Mouse (Mus musculus) liver, embryonic 16.5 days (tissue): ENCODE results near the gene Rnasek. TPM values are rescaled to one million over a fixed set of nuclear protein-coding genes. Genes with fewer than 3 reads are reported as not detected.

Source experiments
- ATAC-seq: fragments of 200-750 bp; cut with Nextera tagmentation; 2 replicates; pipeline ENCODE4 v1.8.0; 2017; ENCODE audit warnings: low read depth, mild to moderate bottlenecking, moderate number of reproducible peaks, moderate library complexity
- H3K27ac ChIP-seq: fragments of 300-500 bp; sonication (generic); 2 replicates; pipeline ENCODE4 v1.5.1; 2014; ENCODE audit warnings: mild to moderate bottlenecking, low read length
- H3K27me3 ChIP-seq: fragments of 300-500 bp; sonication (generic); 2 replicates; pipeline ENCODE4 v1.6.1; 2014; ENCODE audit warnings: low read depth, low read length, mixed read lengths; ENCODE audit not compliant: control insufficient read depth, insufficient read depth
- H3K36me3 ChIP-seq: fragments of 300-500 bp; sonication (generic); 2 replicates; pipeline ENCODE4 v1.6.1; 2014; ENCODE audit warnings: mild to moderate bottlenecking; ENCODE audit not compliant: control insufficient read depth, insufficient read depth
- H3K4me1 ChIP-seq: fragments of 300-500 bp; sonication (generic); 2 replicates; pipeline ENCODE4 v1.6.1; 2014; ENCODE audit warnings: low read depth, low read length, mixed read lengths; ENCODE audit not compliant: control insufficient read depth
- H3K4me2 ChIP-seq: fragments of 300-500 bp; sonication (generic); 2 replicates; pipeline ENCODE4 v1.6.1; 2014; ENCODE audit warnings: low read depth, low read length, mixed read lengths
- H3K4me3 ChIP-seq: fragments of 300-500 bp; sonication (generic); 2 replicates; pipeline ENCODE4 v1.5.1; 2014; ENCODE audit warnings: low read depth, mild to moderate bottlenecking, low read length
- H3K9ac ChIP-seq: fragments of 300-500 bp; sonication (generic); 2 replicates; pipeline ENCODE4 v1.6.1; 2014; ENCODE audit warnings: low read depth, low read length
- H3K9me3 ChIP-seq: fragments of 300-500 bp; sonication (generic); replicated peaks from 2 replicates; pipeline ENCODE4 v1.6.1; 2016; ENCODE audit warnings: low read length; ENCODE audit not compliant: control insufficient read depth
- WGBS: fragments of 180-500 bp; shearing (Covaris S2); extraction: QIAGEN DNeasy Blood & Tissue Kit; methylation state at CpG from one replicate; pipeline ENCODE4 v1.1.7; 2014; ENCODE audit not compliant: insufficient replicate concordance; 5-methylcytosine and 5-hydroxymethylcytosine counted together
- polyA plus RNA-seq: library from polyadenylated mRNA; unstranded; fragments of >200 nt; fragmentation: Nextera tagmentation; extraction: Ambion mirVana; gene quantifications from 2 replicates; pipeline ENCODE4 v1.2.1, GENCODE M21; 2015

The Rnasek gene
- polyA plus RNA-seq, 1 experiment from 2014 or later, result 159 TPM

DNA sequence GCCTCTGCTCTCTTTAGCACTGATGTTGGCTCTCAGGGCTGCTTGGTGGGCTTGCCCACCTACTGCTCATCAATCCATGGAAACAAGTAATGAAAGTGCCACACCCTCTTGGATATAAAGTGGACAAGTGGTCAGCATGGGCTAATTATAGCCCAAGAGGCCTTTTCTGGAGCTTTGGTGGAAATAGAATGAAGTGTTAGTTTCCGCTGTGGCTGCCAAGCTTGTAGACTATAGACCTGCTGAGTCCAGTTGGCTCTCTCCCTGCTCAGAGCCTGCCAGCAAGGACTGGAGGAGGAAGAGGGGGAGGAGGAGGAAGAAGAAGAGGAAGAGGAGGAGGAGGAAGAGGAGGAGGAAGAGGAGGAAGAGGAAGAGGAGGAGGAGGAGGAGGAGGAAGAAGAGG is 26.8 kb upstream of the Rnasek start:
- Histone ChIP-seq H3K27ac (no peak overlapping the region), H3K27me3 (no peaks in the 10 kb centered on the region), H3K36me3 (no peaks in the 10 kb centered on the region), H3K4me1 (no peaks in the 10 kb centered on the region), H3K9me3 (no peaks in the 10 kb centered on the region), H3K9ac (no peak overlapping the region), H3K4me3 (no peak overlapping the region), H3K4me2 (no peak overlapping the region)
- ATAC-seq, result no peak
- WGBS, result 69% methylated on average over 1 of the region's 1 CpGs

DNA sequence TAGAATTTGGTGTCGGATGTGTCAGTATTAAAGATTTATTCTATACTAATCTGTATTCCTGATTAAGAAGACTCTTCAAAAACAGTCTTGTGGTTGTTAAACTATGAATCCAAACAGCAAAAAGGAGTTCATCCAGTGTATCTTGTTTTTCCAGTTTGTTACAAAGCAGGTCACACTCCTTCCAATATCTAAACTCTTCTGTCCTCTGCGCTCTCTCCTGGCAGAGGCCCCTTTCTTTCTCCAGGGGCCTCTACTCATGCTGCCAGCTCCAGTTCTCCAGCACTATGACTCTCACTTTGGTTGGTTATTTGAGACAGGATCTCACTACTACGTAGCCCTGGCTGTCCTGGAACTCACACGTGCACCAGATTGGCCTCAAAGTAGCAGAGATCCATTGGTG is 26.2 kb upstream of the Rnasek start:
- Histone ChIP-seq H3K9ac (no peak overlapping the region), H3K36me3 (no peaks in the 10 kb centered on the region), H3K4me2 (no peak overlapping the region), H3K4me3 (no peak overlapping the region), H3K9me3 (no peaks in the 10 kb centered on the region), H3K27ac (no peak overlapping the region), H3K27me3 (no peaks in the 10 kb centered on the region), H3K4me1 (no peaks in the 10 kb centered on the region)
- no peak for ATAC-seq
- 63% methylated on average over 4 of the region's 4 CpGs for WGBS

DNA sequence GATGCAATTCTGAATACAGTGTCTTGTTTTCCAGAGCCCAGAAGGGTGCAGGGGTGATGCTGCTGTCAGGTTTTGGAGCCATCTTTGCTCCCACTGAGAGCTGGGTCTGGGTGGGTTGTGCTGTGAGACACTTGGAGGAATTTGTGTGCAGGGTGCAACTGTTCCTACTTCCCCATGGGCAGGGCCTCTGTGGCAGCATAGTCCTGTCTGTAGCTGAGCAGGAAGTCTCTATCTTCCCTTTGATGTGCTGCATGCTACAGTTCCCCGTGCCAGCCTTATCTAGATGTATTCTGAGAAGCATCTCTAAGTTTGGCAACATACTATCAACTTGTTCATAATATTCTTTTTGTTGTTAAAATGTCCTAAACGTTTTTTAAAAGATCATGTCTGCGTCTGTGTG is 25.6 kb upstream of the Rnasek start:
- Histone ChIP-seq H3K27ac (no peak overlapping the region), H3K27me3 (no peaks in the 10 kb centered on the region), H3K4me3 (no peak overlapping the region), H3K4me2 (no peak overlapping the region), H3K9ac (no peak overlapping the region), H3K36me3 (no peaks in the 10 kb centered on the region), H3K9me3 (no peaks in the 10 kb centered on the region), H3K4me1 (no peaks in the 10 kb centered on the region)
- ATAC-seq, result no peak
- 28% methylated on average over 3 of the region's 3 CpGs for WGBS

DNA sequence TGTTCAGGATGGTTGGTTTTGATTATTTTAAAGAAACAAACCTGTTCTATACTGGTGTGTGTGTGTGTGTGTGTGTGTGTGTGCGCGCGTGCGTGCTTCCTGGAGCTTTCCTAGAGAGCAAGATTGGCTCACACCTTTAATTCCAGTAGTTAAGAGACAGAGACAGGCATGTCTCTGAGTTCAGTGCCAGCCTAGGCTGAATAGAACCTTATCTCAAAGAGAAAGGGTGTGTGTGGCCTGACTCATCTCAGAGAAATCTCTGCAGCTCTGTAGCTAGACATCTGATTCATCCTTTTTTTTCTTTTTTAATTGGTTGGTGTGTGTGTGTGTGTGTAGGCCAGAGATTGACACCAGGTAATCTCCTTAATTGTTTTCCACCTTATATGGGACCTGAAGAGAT is 19.4 kb upstream of the Rnasek start:
- Histone ChIP-seq H3K36me3 (no peaks in the 10 kb centered on the region), H3K27me3 (peaks cover 19% of the 10 kb centered on the region), H3K4me3 (no peak overlapping the region), H3K27ac (no peak overlapping the region), H3K4me1 (no peaks in the 10 kb centered on the region), H3K9ac (no peak overlapping the region), H3K4me2 (no peak overlapping the region), H3K9me3 (no peaks in the 10 kb centered on the region)
- no peak for ATAC-seq
- WGBS, result 81% methylated on average over 4 of the region's 4 CpGs

DNA sequence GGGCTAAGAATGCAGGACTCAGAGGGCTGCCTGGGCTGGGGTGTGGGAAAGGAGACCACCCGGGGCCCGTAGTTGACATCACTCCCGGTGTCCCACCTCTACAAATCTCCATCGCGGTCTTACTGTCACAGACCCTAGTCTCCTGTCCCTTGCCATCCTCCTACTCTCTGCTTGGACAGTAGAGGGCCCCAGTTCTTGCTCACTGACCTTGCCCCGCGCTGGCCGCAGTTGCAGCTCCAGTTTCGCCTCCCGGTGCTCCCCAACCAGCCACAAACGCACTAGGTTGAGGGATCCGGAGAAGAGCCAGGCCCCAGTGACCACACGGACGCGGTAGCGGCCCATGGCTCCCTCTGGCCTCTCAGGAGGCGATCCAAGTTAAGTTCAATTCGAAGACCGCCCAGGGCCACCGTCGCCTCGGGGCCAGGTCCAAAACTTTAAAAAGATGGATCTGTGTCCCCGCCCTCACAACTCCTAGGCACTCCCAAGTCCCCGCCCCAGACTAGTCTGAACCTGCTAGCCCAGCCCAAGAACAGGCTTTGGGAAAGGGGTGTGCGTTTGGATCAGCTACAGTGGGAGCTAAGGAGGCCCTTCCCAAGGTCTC is 15.4 kb upstream of the Rnasek start, which contains the start of gene Alox12:
Gene Alox12 (minus strand): TSS at position 423 of the 601 bp plus-strand sequence.
- H3K4me2 ChIP-seq, result peak within 1 kb of the TSS; percentile 51
- H3K27ac ChIP-seq, result no peak within 1 kb of the TSS
- H3K9ac ChIP-seq, result no peak within 1 kb of the TSS
- no peaks in the 10 kb centered on the region for H3K4me1 ChIP-seq
- 5% methylated on average over 25 of the region's 25 CpGs for WGBS
- H3K27me3 ChIP-seq, result peaks cover 40% of the 10 kb centered on the region
- peak within 1 kb of the TSS; percentile 39 for H3K4me3 ChIP-seq
- no peaks in the 10 kb centered on the region for H3K36me3 ChIP-seq
- no peaks in the 10 kb centered on the region for H3K9me3 ChIP-seq
- ATAC-seq, result 0 out of 2 replicates have a peak, but pooled peaks have one; percentile 37

DNA sequence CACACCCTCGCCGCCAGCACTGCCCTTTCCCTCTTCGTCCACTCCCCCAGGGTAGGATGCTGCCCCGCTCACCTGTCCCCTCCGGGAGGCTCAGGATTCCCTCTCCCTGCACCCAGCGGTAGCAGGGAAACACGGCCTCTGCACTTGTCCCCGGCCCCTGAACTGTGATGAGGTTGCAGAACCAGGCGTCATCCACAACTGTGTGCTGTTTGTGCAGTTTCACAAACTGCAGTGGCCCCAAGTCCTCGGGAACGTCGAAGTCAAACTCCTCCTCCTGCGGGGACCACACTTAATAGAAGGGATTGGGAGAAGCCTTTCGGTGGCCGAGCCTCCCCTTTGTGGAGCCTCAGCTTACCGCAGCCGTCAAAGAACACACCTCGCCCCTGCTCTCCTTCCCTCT is 14.7 kb upstream of the Rnasek start:
- ATAC-seq, result no peak
- peak overlapping the region; percentile 51; the same call in 1 of the 2 replicates for H3K4me2 ChIP-seq
- 2% methylated on average over 18 of the region's 18 CpGs for WGBS
- no peaks in the 10 kb centered on the region for H3K4me1 ChIP-seq
- no peaks in the 10 kb centered on the region for H3K9me3 ChIP-seq
- H3K9ac ChIP-seq, result no peak overlapping the region
- H3K27ac ChIP-seq, result no peak overlapping the region
- no peak overlapping the region; the same call in 1 of the 2 replicates for H3K4me3 ChIP-seq
- peaks cover 40% of the 10 kb centered on the region for H3K27me3 ChIP-seq
- no peaks in the 10 kb centered on the region for H3K36me3 ChIP-seq

DNA sequence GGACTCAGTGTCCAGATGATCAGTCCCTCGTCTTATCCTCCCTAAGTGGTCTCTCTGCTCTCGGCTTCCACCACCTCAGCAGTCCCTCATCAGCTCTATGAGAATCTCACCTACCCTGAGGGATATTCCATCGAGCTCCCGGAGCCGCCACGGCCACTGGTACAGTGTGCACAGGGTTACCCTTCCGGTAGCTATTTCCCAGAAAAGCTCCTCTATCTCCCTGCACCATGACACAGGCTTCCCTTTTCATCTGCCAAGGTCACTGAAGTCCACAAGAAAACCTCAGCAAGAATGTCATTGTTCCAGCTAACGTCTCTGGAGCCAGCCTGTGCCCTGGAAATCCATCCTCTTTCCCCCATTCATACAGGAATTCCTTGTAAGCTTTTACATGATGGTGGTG is 12.2 kb upstream of the Rnasek start:
- Histone ChIP-seq H3K4me2 (no peak overlapping the region), H3K27ac (no peak overlapping the region), H3K36me3 (no peaks in the 10 kb centered on the region), H3K27me3 (peaks cover 40% of the 10 kb centered on the region), H3K9me3 (no peaks in the 10 kb centered on the region), H3K9ac (no peak overlapping the region), H3K4me1 (no peaks in the 10 kb centered on the region), H3K4me3 (no peak overlapping the region)
- 59% methylated on average over 8 of the region's 8 CpGs for WGBS
- no peak for ATAC-seq

DNA sequence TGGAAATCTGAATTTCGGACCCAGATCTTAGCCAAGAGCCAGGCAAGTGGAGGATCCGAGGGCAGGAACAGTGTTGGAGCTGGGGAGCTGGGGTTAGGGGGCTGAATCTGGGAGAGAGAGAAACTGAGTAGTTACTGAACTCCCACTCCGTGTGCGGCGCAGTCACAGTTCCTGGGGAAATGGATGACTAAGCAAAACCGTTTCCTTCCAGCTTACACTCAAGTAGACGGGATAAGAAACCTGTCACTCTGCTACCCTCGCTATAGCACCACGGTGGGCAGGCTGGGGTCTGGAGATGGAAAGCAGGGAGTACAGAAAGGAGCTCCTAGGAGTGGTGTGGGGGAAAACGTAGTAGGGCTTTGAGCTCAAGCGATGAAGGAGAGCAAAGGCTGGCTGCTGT is 10.5 kb upstream of the Rnasek start:
- H3K9me3 ChIP-seq, result no peaks in the 10 kb centered on the region
- ATAC-seq, result no peak
- 23% methylated on average over 11 of the region's 11 CpGs for WGBS
- H3K27ac ChIP-seq, result no peak overlapping the region
- no peaks in the 10 kb centered on the region for H3K36me3 ChIP-seq
- H3K4me3 ChIP-seq, result no peak overlapping the region
- no peaks in the 10 kb centered on the region for H3K4me1 ChIP-seq
- H3K27me3 ChIP-seq, result peaks cover 32% of the 10 kb centered on the region
- no peak overlapping the region for H3K4me2 ChIP-seq
- no peak overlapping the region for H3K9ac ChIP-seq

DNA sequence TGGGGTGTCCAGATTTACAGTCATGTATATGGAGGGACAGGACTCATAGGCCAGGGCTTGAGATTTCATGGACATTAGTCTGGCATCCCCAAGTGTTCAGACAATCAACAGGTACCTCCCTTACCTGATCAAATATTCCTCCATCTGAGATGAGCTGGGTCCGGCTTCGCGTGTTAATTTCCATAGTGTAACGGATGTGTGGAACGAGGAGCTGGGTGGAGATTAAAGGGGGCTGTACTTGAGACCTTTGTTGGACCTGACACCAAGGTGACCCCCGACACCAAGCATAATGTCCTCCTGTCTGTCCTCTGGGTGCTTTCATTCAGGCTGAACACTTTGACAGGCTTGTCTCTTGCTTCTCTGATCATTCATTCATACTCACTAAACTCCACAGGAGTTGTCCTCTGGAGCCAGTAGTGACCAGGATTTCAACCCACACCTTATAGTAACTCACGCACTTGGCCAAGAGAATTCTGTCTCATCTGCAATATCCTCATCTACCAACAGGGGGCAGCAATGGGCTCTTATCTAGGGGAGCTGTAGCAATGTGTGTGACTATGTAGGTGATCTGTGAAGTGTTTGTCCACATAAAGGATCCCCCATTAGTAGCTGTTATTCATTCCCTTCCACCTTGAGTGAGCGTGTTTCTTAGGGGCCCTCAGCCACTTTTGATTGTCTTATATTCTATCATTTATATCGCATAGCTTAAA is 7.6 kb upstream of the Rnasek start:
- WGBS, result 38% methylated on average over 9 of the region's 9 CpGs
- peaks cover 3% of the 10 kb centered on the region; the same call in 1 of the 2 replicates for H3K27me3 ChIP-seq
- no peak for ATAC-seq
- no peak overlapping the region for H3K4me2 ChIP-seq
- H3K36me3 ChIP-seq, result no peaks in the 10 kb centered on the region
- H3K9me3 ChIP-seq, result no peaks in the 10 kb centered on the region
- no peaks in the 10 kb centered on the region for H3K4me1 ChIP-seq
- H3K4me3 ChIP-seq, result no peak overlapping the region
- H3K27ac ChIP-seq, result no peak overlapping the region
- H3K9ac ChIP-seq, result no peak overlapping the region
